Mouse (Mus musculus) T-helper 17 cell (primary cell): ENCODE results near the gene Nme1.

Source experiments
- in situ Hi-C, 2 experiments: fragments of 300-600 bp; cut with MboI, MseI; formaldehyde crosslinking; loops; 1 replicate in 1 of 2; 2 replicates in 1 of 2; pipeline ENCODE4 v1.15.1; 2025; ENCODE audit warnings: high pct_unique_total_duplicates in 2 of 2

Nme1 gene

DNA sequence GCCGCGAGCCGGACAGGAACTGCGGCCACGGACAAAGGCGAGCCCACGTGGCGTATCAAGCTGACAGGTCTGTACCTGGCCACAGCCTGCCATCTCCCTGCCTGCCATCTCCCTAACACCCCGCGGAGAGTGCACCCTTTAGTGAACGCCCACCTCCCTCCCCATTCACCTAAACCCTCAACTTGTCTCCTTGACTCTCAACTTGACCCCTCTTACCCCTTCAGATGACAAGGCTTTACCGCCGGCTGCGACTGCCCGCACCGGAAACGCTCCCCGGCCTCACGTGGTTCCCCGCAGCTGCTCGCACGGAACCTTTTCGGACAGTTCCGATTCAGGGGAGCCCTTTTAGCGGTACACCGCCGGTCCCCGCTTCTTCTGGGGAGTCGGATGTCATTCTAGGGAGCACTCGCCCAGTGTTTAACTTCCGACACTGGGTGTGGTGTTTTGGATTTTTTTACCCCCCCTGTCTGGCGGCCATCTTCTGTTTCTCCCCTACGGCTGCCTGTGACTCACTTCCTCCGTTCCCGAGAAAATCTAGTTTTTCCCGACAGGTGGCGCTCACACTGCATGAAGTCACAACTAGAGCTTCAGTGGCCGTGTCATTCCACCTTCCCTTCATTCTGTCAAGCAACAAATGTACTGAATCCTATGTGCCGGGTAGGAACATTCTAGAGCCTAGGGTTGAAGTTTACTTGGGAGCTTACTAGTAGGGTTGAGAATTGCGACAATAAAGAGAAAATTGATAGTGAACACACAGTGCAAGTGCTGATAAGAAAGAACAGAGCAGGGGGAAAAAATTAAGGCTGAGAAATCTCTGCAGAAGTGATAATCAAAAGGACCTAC, at the start of gene Nme1, which contains the start of gene Gm20390:
TSS of gene Nme1 (minus strand) at position 517 of the 843 bp plus-strand sequence.
TSS of gene Gm20390 (minus strand) at position 289 of the 843 bp plus-strand sequence.
- in situ Hi-C loops, result loop anchor here (5.0 to 25.0 kb wide), 3 partner anchors 109 to 347 kb away; no protein-coding TSS in a partner anchor

DNA sequence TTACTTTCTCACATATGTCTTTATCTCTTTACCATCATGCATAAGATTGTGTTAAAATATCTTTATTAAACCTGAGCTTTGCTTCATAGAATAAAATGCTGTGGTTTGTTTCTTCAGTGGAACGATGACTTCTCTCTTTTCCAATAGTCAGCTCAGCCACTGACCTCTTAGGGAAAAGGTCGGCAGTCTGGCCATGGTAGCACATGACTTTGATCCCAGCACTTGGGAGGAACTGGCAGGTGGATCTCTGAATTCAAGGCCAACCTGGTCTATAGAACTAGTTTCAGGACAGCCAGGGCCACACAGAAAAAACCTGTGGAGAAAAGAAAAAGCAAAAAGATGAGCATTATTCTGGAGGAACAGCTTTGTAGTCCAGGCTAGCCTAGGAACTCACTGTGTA, 35.0 kb upstream of the Nme1 start:
- in situ Hi-C loops, result no loop called here

DNA sequence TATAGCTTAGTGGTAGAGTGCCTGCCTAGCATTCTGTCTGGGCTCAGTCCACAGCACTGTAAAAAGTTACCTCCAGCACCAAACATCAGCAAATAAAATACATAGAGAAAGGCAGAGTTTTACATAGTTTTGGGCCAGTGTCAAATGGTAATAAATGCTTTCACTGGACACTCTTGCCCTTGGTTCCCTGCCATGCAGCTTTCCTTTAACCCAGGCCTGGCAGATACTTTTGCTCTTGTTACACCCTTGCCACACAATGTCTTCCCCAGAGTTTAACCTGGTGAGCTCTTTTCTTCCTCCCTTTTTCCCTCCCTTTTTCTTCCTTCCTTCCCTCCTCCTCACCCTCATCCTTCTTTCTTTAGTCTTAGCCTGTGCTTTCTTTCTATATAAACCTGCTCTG, 31.0 kb upstream of the Nme1 start:
- in situ Hi-C loops, result loop anchor here in 1 of 2 experiments (10.0 kb wide), 1 partner anchor 376 kb away; no protein-coding TSS in a partner anchor

DNA sequence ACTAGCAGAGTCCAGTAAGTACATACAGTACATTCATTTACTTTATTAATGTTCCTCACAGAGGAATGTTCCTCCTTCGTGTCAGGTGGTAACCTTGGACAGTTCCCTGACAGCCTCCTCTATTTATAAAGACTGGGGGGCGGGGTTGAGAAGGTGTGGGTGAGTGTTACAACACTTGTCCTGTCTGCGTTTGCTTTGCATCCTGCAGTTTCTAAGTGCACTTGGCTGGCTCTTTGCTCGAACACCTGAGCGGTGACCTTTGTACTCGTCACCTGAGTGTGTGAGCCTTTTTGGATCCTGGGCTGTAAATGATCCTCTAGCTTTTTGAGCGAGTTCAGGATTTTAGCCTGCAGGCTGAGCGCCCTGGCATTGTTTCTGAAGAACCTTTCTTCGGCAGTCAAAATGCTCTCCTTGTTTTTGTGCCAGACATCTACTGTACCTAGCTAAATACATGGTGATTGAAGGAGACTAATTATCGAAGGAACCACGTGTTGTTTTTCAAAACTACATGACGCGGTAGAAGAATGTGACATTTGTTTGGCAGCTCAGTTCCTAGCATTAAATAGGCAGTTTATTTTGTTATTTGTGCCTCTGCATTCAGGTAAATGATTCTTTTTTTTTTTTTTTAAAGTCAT, 28.9 kb upstream of the Nme1 start:
- in situ Hi-C loops, result loop anchor here in 1 of 2 experiments (10.0 kb wide), 1 partner anchor 378 kb away; no protein-coding TSS in a partner anchor

DNA sequence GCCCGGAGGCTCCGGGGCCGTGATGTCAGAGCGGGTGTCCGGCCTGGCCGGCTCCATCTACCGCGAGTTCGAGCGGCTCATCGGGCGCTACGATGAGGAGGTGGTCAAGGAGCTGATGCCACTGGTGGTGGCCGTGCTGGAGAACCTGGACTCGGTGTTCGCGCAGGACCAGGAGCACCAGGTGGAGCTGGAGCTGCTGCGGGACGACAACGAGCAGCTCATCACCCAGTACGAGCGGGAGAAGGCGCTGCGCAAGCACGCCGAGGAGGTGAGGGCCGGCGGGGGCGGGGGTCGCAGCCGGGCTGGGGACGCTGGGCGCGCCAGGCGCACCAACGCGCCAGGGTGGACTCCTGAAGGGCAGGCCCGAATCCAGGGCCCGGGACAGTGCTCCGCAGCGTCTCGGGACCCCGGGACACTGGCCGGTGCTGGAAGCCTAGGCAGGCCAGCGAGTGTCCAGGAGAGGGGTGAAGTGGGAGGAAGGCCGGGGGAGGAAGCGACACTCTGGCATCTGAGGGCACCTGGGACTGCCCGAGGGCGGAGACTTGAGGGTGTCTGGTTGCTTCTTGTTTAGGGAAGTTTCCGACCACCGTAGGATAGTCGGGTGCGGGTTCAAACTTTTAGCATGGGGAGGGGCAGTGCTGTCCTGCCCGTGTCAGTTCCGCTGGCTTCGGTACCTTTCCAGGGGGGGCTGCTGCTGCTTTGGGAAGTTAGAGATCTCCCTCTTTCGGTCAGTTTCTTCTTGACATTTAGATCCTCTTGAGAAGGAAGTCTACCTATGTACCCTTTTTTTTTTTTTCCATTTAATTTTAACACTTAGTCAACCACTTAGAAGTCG, 28.2 kb upstream of the Nme1 start:
- in situ Hi-C loops, result loop anchor here in 1 of 2 experiments (10.0 kb wide), 1 partner anchor 378 kb away; no protein-coding TSS in a partner anchor

DNA sequence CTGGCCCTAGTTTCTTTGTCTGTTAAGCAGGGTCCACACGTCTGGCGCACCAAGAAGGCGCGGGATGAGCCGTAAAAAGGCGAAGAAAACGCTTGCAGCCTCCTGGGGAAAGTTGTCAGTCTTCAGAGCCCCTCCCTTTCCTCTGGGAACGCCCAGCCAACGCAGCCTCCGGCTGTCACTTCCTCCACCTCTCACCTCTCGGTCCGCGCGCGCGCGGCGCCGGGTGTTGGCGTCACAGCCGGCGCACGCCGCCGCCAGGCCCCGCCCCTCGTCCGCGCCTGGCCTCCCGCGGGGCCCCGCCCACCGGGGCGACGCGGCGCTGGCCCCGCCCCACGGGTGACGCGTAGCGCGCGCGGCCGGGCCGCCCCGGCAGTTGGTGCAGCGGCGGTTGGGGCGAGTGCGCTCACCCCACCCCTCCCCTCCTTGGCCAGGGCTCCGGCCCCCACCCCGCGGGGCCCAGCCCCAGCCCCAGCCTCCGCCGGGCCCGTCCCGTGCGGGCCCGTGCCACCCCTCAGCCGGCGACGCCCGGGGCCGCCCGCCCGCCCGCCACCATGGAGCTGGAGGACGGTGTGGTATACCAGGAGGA, 27.5 kb upstream of the Nme1 start, which contains the start of gene Spag9:
TSS of gene Spag9 (plus strand) at position 372 of the 586 bp plus-strand sequence.
- in situ Hi-C loops, result loop anchor here in 1 of 2 experiments (10.0 kb wide), 1 partner anchor 379 kb away; no protein-coding TSS in a partner anchor

DNA sequence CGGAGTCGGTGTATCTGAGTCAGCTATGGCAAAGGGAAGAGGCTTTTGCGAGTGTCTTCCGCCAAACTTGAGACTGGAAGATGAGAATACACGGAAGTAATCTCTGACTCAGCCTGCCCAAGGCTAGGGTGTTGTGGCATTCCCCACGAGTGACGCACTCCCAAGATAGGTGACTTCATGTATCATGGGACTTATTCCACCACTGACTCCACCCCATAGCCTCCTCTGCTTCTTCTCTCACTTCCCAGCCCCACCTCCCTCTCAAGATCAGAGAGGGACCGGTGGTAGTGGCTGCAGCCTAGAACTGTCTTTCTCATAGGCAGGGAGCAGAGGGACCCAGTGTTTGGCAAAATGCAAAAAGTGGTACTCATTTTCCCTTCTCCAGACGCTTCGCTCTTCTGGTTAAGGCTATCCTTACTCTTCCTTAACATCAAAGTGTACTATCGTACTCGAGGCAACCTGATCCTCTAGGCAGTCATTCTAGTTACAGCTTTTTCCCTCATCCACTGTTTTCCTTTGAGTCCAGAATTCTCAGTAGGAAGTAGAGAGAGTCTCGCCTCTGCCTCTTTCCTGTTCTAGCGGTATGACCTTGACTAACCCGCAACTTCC, 26.9 kb upstream of the Nme1 start:
- in situ Hi-C loops, result loop anchor here in 1 of 2 experiments (10.0 kb wide), 1 partner anchor 380 kb away; no protein-coding TSS in a partner anchor

DNA sequence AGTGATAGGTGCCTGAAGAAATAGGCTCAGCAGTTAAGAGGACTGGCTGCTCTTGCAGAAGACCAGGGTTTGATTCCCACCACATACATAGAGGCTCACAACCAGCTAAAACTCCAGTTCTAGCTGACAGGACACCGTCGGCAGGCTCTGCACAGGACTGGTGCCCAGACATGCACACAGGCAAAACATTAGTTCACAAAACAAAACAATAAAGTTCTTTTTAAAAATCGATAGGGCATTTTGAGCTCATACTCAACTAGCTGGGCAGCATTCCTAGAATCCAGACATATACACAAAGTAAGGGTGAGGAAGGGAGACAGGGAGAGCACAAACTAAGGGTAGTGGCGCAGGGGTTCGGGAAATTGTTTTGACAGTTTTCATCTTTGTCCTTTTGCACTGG, 26.2 kb upstream of the Nme1 start:
- in situ Hi-C loops, result loop anchor here in 1 of 2 experiments (10.0 kb wide), 1 partner anchor 380 kb away; no protein-coding TSS in a partner anchor

DNA sequence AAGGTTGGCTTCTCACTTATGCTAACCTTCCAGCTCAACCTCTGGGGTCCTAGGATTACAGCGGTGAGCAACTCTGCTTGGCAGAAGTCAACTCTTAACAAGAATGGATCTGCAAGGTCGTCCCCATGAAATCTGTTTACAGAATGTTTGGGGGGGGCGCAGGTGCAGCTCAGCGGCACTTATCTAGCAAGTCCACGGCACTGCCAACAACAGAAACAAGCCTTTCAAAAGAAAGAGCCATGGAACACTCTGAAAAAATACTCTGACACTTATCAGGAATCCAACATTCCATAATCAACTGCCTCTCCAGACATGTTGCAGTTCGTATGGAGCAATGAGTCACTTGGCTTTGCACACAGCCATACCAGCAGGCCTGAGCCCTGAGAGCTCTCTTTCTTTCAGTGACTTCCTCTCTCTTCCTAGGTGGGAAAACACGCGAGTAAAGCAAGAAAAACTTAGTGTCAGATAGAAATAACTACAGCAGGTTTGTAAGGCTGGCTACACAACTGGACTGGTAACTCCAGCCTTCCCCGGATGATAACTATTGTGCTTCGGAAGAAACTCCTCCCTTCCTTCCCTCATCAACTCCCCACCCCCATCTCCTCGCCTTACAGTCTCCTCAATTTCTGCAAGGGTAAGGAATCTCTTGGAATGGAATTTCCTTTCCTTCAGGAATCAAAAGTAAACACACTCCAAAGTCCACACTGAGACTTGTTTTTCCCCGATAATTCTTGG, 20.2 kb upstream of the Nme1 start:
- in situ Hi-C loops, result no loop called here

DNA sequence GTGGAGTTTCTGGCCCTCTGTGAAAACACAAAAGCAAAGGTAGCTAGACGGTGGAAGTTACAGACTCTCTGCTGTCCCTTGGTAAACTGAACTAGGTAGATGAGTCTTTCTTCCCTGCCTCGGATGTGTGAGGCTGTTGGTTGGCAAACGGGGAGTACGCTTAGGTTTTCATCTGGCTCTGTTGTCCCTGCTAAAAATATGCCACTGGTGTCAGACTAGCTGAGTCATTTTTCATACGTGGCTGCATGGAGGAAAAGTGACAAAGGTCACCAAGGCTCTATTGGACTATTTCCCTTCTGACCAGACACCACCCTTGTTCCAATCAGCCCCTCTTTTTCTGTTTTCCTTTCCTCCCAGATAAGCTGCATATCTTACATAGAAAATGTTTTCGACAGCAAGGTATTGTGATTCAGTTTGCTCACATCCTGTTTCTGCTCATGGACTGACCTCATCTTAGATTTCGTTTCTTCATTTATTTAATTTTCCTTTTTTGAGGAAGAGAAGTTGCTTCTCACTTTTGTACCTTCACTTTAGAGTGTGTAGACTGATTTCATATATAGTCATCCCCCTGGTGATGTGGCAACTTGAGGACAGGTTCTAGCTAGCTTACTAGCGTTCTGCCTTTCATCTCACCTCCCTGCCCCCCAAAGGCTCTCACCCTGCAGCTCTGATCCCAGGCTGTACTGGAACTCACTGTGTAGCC, 19.5 kb upstream of the Nme1 start:
- in situ Hi-C loops, result no loop called here

DNA sequence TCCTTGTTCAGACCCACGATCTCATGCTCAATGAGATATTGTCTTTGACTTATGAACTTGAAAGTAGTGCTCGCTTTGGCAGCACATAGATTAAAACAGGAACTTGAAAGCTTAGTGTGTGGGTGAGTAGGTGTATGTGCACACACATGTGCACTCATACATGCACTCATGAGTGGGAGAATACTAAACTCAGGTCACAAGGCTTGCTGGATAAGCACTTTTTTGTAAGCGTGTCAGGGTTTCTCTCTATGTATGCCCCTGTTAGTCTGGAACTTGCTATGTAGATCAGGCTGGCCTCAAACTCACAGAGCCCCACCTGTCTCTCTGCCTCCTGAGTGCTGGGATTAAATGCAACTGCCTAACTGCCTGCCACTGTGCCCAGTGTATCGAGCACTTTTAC, 18.7 kb upstream of the Nme1 start:
- in situ Hi-C loops, result no loop called here

DNA sequence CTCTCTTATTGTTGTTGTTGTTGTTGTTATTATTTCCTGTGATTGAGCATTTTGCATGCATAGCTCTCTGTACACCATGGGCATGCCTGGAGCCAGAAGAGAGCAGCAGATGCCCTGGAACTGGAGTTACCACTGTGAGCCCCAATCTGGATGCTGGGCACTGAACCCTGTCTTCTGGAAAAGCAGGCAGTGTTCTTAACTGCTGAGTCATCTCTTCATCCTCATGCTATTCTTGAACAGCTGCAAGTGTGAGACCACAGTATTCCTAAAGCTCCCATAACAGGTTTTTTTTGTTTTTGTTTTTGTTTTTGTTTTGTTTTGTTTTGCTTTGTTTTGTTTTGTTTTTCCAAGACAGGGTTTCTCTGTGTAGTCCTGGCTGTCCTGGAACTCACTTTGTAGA, 18.0 kb upstream of the Nme1 start:
- in situ Hi-C loops, result no loop called here

DNA sequence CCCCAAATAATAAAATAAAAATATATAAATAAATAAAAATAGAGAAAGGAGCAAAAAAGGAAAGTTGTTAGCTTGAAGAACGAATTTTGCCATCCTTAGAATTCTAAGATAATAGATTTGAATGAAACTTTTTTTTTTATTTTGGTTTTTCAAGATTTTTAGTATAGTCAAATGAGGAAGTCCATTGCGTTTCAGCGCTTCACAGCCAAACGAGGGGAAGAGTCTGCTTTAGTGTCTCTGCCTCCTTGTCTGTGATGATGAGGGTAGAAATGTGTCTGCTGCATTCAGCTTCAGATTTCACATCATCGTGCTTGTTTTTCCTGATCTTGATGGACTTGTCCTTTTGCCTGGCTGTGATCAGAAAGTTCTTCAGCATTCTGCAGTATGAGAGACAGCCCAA, 16.9 kb upstream of the Nme1 start:
- in situ Hi-C loops, result no loop called here

DNA sequence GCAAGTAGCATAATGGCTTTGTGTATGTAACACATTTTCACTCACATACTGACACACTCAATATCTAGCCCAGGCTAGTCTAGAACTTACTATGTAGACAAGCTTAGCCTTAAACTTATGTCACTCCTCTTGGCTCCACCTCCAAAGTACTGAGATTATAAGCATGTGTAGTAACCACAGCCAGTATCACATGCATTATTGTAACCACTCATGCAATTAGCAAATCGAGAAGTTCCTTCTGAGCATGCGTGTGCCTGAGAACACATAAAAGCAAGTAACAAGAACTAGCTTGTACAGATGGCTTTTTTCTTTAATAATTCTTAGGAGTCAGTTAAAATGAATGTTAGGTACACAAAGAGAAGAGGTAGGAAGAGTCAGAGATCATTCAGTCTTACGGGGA, 16.3 kb upstream of the Nme1 start:
- in situ Hi-C loops, result no loop called here

DNA sequence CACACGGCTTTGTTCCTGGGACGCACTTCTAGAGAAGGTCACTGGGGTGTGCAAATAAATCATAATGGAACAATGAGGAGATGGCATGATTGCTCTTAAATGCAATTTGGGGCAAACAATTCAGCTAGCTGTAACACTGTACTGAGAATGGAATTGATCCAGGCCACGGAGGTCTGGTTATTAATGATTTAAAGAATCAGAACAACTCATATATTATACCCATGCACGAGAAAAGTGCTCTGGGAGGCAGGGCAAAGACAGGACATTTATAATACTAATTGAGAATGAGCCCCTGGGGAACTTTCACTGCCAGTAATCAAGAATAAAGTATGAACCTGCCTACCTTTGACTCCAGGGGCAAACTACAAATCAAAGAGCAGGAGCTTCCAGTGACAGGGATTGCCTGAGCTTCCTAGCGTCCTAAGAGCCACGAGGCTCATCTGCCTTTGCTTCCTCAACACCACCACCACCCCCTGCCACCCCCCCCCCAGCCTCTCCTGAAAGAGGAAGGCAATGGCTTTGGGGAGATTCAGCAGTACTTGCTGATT, 11.3 kb upstream of the Nme1 start:
- in situ Hi-C loops, result no loop called here

DNA sequence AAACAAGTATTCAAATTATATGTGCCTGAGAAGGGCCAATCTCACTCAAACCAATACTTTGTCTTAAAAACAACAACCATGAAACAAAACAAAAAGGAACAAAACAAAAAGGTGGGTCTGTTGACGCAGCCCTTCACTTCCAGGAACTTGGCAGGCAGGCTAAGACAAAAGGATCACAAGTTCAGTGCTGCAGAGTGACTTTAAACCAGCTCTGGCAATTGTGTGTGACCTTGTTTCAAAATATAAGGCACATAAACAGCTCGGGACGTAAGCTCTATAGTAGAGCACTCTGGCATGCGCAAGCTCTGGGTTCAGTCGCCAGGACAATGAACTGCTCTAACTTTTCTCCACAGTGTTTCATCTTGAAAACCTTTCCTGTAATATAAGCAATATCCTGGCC, 4.6 kb upstream of the Nme1 start:
- in situ Hi-C loops, result loop anchor here in 1 of 2 experiments (5.0 to 25.0 kb wide), 2 partner anchors 34 to 114 kb away; no protein-coding TSS in a partner anchor

DNA sequence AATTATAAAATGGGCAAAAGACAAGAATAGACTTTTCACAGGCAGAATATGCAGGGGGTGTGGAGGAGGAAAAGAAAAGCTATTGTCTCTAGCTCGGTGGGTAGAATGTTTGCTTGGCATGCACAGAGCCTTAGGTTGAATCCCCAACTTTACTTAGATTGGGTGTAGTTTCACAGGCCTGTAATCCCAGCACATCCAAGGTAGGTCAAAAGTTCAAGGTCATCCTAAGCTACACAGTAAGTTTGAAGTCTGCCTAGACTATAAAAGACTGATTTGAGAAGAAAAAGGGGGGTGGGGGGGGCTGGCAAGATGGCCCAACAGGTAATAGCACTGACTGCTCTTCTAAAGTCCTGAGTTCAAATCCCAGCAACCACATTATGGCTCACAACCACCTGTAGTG, 1.5 kb upstream of the Nme1 start:
- in situ Hi-C loops, result loop anchor here (5.0 to 25.0 kb wide), 4 partner anchors 38 to 345 kb away; no protein-coding TSS in a partner anchor

DNA sequence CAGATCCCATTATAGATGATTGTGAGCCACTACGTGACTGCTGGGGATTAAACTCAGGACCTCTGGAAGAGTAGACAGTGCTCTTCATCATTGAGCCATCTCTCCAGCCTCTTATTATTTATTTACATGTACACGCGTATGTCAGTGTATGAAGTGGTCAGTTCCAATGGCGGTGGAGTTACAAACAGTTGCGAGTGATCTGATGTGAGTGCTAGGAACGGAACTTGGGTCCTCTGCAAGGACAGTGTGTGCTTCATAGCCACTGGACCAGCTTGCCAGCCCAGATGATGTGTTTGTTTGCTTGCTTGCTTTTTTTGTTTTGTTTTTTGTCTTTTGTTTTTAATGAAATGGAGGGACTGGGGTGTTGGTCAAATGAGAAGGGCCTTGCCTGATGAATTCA, 850 bp upstream of the Nme1 start:
- in situ Hi-C loops, result loop anchor here (5.0 to 25.0 kb wide), 3 partner anchors 108 to 346 kb away; no protein-coding TSS in a partner anchor

DNA sequence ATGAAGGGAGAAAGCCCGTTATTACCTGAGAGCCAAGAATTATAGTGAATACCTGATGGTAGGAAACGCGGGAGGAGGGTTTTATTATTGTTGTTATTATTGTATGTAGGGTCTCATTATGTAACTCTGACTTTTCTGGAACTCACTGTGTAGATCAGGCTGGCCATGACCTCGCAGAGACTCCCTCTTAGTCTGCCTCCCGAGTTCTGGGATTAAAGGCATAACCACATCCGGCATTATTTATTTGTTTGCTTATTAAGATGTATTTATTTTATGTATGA, 467 bp upstream of the Nme1 start:
- in situ Hi-C loops, result loop anchor here (5.0 to 25.0 kb wide), 3 partner anchors 109 to 346 kb away; no protein-coding TSS in a partner anchor
